ENCODE assay signal across 33 mouse cellular contexts in genomic region chr4:34720127-34720895, GRCm38 (mm10). TPM values are rescaled to one million over a fixed set of nuclear protein-coding genes. Genes with fewer than 3 reads are reported as not detected.
DNase-seq lines count a peak whose midpoint lies in the region; ATAC-seq and TF ChIP-seq lines count a peak whose summit lies in the region.
"Had no signal": no experiment of that assay in that cellular context is flagged by ENCODE, and none has a peak within 500 bp of the region (broad histone marks: within the 10 kb centered on the region; RNA-seq: fewer than 3 reads in every experiment).

No protein-coding gene starts in this region.

- H3K27me3 ChIP-seq in hindbrain, postnatal 0 days (ENCODE audit: insufficient read depth, low read length), result no peaks in the 10 kb centered on the region
- no peaks in the 10 kb centered on the region for H3K27me3 ChIP-seq in hindbrain, embryonic 16.5 days (replicated peaks; ENCODE audit: control insufficient read depth, insufficient read depth, low read length)
- no peaks in the 10 kb centered on the region for H3K27me3 ChIP-seq in lung, embryonic 14.5 days (ENCODE audit: insufficient read depth, low read length)
- H3K27me3 ChIP-seq in limb, embryonic 10.5 days (ENCODE audit: low read depth, poor library complexity, severe bottlenecking), result no peaks in the 10 kb centered on the region
- H3K27me3 ChIP-seq: forebrain, embryonic 13.5 days; heart, embryonic 12.5 days; hindbrain, embryonic 12.5 days; lung, embryonic 15.5 days; midbrain, embryonic 13.5 days; Patski had no signal

- no peak for ATAC-seq in hindbrain, postnatal 0 days
- ATAC-seq in hindbrain, embryonic 16.5 days, result no peak
- ATAC-seq in lung, embryonic 14.5 days (ENCODE audit: insufficient read depth), result no peak
- ATAC-seq: forebrain, embryonic 13.5 days; inflammation-experienced regulatory T-cells, adult 6 months; midbrain, embryonic 13.5 days; Patski had no signal

- no peak overlapping the region for H3K9ac ChIP-seq in hindbrain, postnatal 0 days (replicated peaks; ENCODE audit: low read length)
- no peak overlapping the region for H3K9ac ChIP-seq in hindbrain, embryonic 16.5 days (ENCODE audit: low read depth, low read length)
- no peak overlapping the region for H3K9ac ChIP-seq in lung, embryonic 14.5 days
- H3K9ac ChIP-seq: forebrain, embryonic 13.5 days; heart, embryonic 12.5 days; hindbrain, embryonic 12.5 days; lung, embryonic 15.5 days; midbrain, embryonic 13.5 days had no signal

- TF ChIP-seq CTCF in hindbrain, postnatal 0 days (IDR thresholded peaks at IDR 0.05; ENCODE audit: low read depth), result peak; percentile 5; the same call in 1 of the 2 replicates
- TF ChIP-seq CTCF in lung, embryonic 14.5 days (IDR thresholded peaks at IDR 0.05; ENCODE audit: low read depth), result 0 out of 2 replicates have a peak, but pooled peaks have one; percentile 12

- H3K4me3 ChIP-seq in hindbrain, postnatal 0 days (ENCODE audit: low read length), result no peak overlapping the region
- no peak overlapping the region for H3K4me3 ChIP-seq in hindbrain, embryonic 16.5 days (ENCODE audit: low read length)
- no peak overlapping the region for H3K4me3 ChIP-seq in lung, embryonic 14.5 days (ENCODE audit: low read depth, low read length)
- H3K4me3 ChIP-seq in limb, embryonic 10.5 days, result no peak overlapping the region
- H3K4me3 ChIP-seq: forebrain, embryonic 13.5 days; heart, embryonic 12.5 days; hindbrain, embryonic 12.5 days; lung, embryonic 15.5 days; megakaryocyte, embryonic 14.5 days; midbrain, embryonic 13.5 days had no signal

- H3K27ac ChIP-seq in hindbrain, postnatal 0 days, result no peak overlapping the region
- no peak overlapping the region for H3K27ac ChIP-seq in hindbrain, embryonic 16.5 days (ENCODE audit: low read depth, low read length)
- H3K27ac ChIP-seq in lung, embryonic 14.5 days (ENCODE audit: low read depth), result no peak overlapping the region
- H3K27ac ChIP-seq in limb, embryonic 10.5 days, result no peak overlapping the region
- H3K27ac ChIP-seq: forebrain, embryonic 13.5 days; hindbrain, embryonic 12.5 days; lung, embryonic 15.5 days; midbrain, embryonic 13.5 days had no signal

- no peak for DNase-seq in hindbrain, postnatal 0 days (ENCODE audit: low spot score)
- DNase-seq in lung, embryonic 14.5 days, result no peak
- no peak for DNase-seq in lung, adult 18-20 months
- DNase-seq in R1 (ENCODE audit: low read depth, low spot score), result peak; percentile 54
- no peak for DNase-seq in kidney, postnatal 14 days
- no peak for DNase-seq in limb, embryonic 10.5 days (ENCODE audit: low spot score)
- DNase-seq: adrenal gland, postnatal 10 days; cerebellum, adult 9-10 months; heart, postnatal 14 days; kidney, adult 18-20 months; kidney, postnatal 10 days; layer of hippocampus, postnatal 36 days; lung, postnatal 36 days; thymus, postnatal 14 days had no signal

- 92% methylated on average over 7 of the region's 7 CpGs for WGBS in hindbrain, postnatal 0 days
- 96% methylated on average over 7 of the region's 7 CpGs for WGBS in hindbrain, embryonic 16.5 days
- 86% methylated on average over 7 of the region's 7 CpGs for WGBS in lung, embryonic 14.5 days
- WGBS in limb, embryonic 10.5 days, result 92% methylated on average over 7 of the region's 7 CpGs

- H3K4me2 ChIP-seq in hindbrain, postnatal 0 days (ENCODE audit: low read depth, low read length), result no peak overlapping the region
- H3K4me2 ChIP-seq in hindbrain, embryonic 16.5 days (ENCODE audit: low read length), result no peak overlapping the region
- no peak overlapping the region for H3K4me2 ChIP-seq in lung, embryonic 14.5 days
- H3K4me2 ChIP-seq: forebrain, embryonic 13.5 days; heart, embryonic 12.5 days; hindbrain, embryonic 12.5 days; lung, embryonic 15.5 days; midbrain, embryonic 13.5 days had no signal

- no peaks in the 10 kb centered on the region for H3K4me1 ChIP-seq in hindbrain, postnatal 0 days (ENCODE audit: insufficient read depth, low read length)
- H3K4me1 ChIP-seq in hindbrain, embryonic 16.5 days (ENCODE audit: control insufficient read depth, insufficient read depth, low read depth, low read length), result no peaks in the 10 kb centered on the region
- H3K4me1 ChIP-seq in lung, embryonic 14.5 days (ENCODE audit: insufficient read depth), result no peaks in the 10 kb centered on the region
- no peaks in the 10 kb centered on the region for H3K4me1 ChIP-seq in limb, embryonic 10.5 days
- H3K4me1 ChIP-seq: forebrain, embryonic 13.5 days; heart, embryonic 12.5 days; hindbrain, embryonic 12.5 days; lung, embryonic 15.5 days; megakaryocyte, embryonic 14.5 days; midbrain, embryonic 13.5 days had no signal

- peaks cover 6% of the 10 kb centered on the region; the same call in 1 of the 2 replicates for H3K9me3 ChIP-seq in hindbrain, postnatal 0 days (ENCODE audit: low read length)
- H3K9me3 ChIP-seq in hindbrain, embryonic 16.5 days (ENCODE audit: control insufficient read depth, low read length), result peaks cover 5% of the 10 kb centered on the region; the same call in 1 of the 2 replicates
- 0 out of 2 replicates have a peak, but pooled peaks cover 4% of the 10 kb centered on the region for H3K9me3 ChIP-seq in lung, embryonic 14.5 days (ENCODE audit: low read depth, low read length)
- 0 out of 2 replicates have a peak, but pooled peaks cover 5% of the 10 kb centered on the region for H3K9me3 ChIP-seq in limb, embryonic 10.5 days (replicated peaks)
- H3K9me3 ChIP-seq: forebrain, embryonic 13.5 days; lung, embryonic 15.5 days had no signal

- H3K36me3 ChIP-seq in hindbrain, postnatal 0 days (ENCODE audit: insufficient read depth, low read length), result no peaks in the 10 kb centered on the region
- no peaks in the 10 kb centered on the region for H3K36me3 ChIP-seq in hindbrain, embryonic 16.5 days (ENCODE audit: control insufficient read depth, insufficient read depth, low read length)
- no peaks in the 10 kb centered on the region for H3K36me3 ChIP-seq in lung, embryonic 14.5 days (ENCODE audit: insufficient read depth)
- no peaks in the 10 kb centered on the region for H3K36me3 ChIP-seq in limb, embryonic 10.5 days
- H3K36me3 ChIP-seq: heart, embryonic 12.5 days; hindbrain, embryonic 12.5 days; lung, embryonic 15.5 days; midbrain, embryonic 13.5 days had no signal

RNA-seq across cellular contexts. Expression of gene Cfap206, which starts 9.7 kb away (rescaled TPM):
- total RNA-seq in hindbrain, postnatal 0 days (2014; rRNA removed), result 2.2 and 9.7 TPM in 2 replicates
- polyA plus RNA-seq in hindbrain, postnatal 0 days (2015; fragmentation: Nextera tagmentation; extraction: Ambion mirVana), result 4.8 TPM in 2 replicates
- 2.9 and 4.0 TPM in 2 replicates for polyA plus RNA-seq in hindbrain, embryonic 16.5 days (2015; fragmentation: Nextera tagmentation; extraction: Ambion mirVana)
- 0.16 and 1.5 TPM in 2 replicates for polyA plus RNA-seq in lung, embryonic 14.5 days (2014; fragmentation: Nextera tagmentation; extraction: Ambion mirVana)
- polyA plus RNA-seq in limb, embryonic 10.5 days (2016; fragmentation: Nextera tagmentation; extraction: Ambion mirVana), result 0.28 and 0.33 TPM in 2 replicates
- total RNA-seq: gastrocnemius, adult 8-10 months; granulocyte monocyte progenitor cell, adult 5-6 weeks had no signal
- polyA plus RNA-seq: inflammation-experienced regulatory T-cells, adult 6 months had no signal

RNA-seq across cellular contexts. Expression of gene Slc35a1, which starts 33.1 kb away (rescaled TPM):
- total RNA-seq in hindbrain, postnatal 0 days (2014; rRNA removed), result 22.2 and 23.3 TPM in 2 replicates
- 34.0 and 36.8 TPM in 2 replicates for polyA plus RNA-seq in hindbrain, postnatal 0 days (2015; fragmentation: Nextera tagmentation; extraction: Ambion mirVana)
- 47.3 and 51.9 TPM in 2 replicates for polyA plus RNA-seq in hindbrain, embryonic 16.5 days (2015; fragmentation: Nextera tagmentation; extraction: Ambion mirVana)
- 52.5 and 59.4 TPM in 2 replicates for polyA plus RNA-seq in lung, embryonic 14.5 days (2014; fragmentation: Nextera tagmentation; extraction: Ambion mirVana)
- 57.5 and 58.1 TPM in 2 replicates for polyA plus RNA-seq in limb, embryonic 10.5 days (2016; fragmentation: Nextera tagmentation; extraction: Ambion mirVana)

RNA-seq across cellular contexts. Expression of gene Gm136, which starts 35.8 kb away (rescaled TPM):
- not detected in 2 replicates for total RNA-seq in hindbrain, postnatal 0 days (2014; rRNA removed)
- polyA plus RNA-seq in hindbrain, postnatal 0 days (2015; fragmentation: Nextera tagmentation; extraction: Ambion mirVana), result not detected in 2 replicates
- not detected in 2 replicates for polyA plus RNA-seq in hindbrain, embryonic 16.5 days (2015; fragmentation: Nextera tagmentation; extraction: Ambion mirVana)
- not detected in 2 replicates for polyA plus RNA-seq in lung, embryonic 14.5 days (2014; fragmentation: Nextera tagmentation; extraction: Ambion mirVana)
- polyA plus RNA-seq in limb, embryonic 10.5 days (2016; fragmentation: Nextera tagmentation; extraction: Ambion mirVana), result not detected in 2 replicates
- total RNA-seq: adrenal gland, postnatal 10 days; ES-E14; gastrocnemius, adult 8-10 months; granulocyte monocyte progenitor cell, adult 5-6 weeks; heart, postnatal 14 days; layer of hippocampus, adult 18-20 months; layer of hippocampus, postnatal 36 days; left cerebral cortex, postnatal 25 days; monocyte, adult 5-6 weeks; neutrophil, adult 5-6 weeks had no signal
- polyA plus RNA-seq: embryonic facial prominence, embryonic 14.5 days; forebrain, embryonic 13.5 days; frontal cortex, adult 2 months; heart, embryonic 12.5 days; hindbrain, embryonic 12.5 days; inflammation-experienced regulatory T-cells, adult 6 months; limb, embryonic 14.5 days; lung, embryonic 15.5 days; midbrain, embryonic 13.5 days; Patski had no signal

RNA-seq across cellular contexts. Expression of gene Smim8, which starts 57.9 kb away (rescaled TPM):
- total RNA-seq in hindbrain, postnatal 0 days (2014; rRNA removed), result 9.2 and 9.8 TPM in 2 replicates
- 57.4 and 58.5 TPM in 2 replicates for polyA plus RNA-seq in hindbrain, postnatal 0 days (2015; fragmentation: Nextera tagmentation; extraction: Ambion mirVana)
- polyA plus RNA-seq in hindbrain, embryonic 16.5 days (2015; fragmentation: Nextera tagmentation; extraction: Ambion mirVana), result 45.8 and 49.8 TPM in 2 replicates
- polyA plus RNA-seq in lung, embryonic 14.5 days (2014; fragmentation: Nextera tagmentation; extraction: Ambion mirVana), result 42.6 and 42.8 TPM in 2 replicates
- polyA plus RNA-seq in limb, embryonic 10.5 days (2016; fragmentation: Nextera tagmentation; extraction: Ambion mirVana), result 26.7 and 38.2 TPM in 2 replicates
